Mouse (Mus musculus) limb, embryonic 10.5 days (tissue): ENCODE measurements around the gene B9d2. TPM values are rescaled to one million over a fixed set of nuclear protein-coding genes. Genes with fewer than 3 reads are reported as not detected.

Source experiments
- DNase-seq: peaks from one replicate; pipeline ENCODE4 v3.0.0-alpha.2; 2017; ENCODE audit warnings: low spot score
- H3K27ac ChIP-seq: fragments of 300-500 bp; sonication (generic); 2 replicates; pipeline ENCODE4 v1.5.1; 2016; ENCODE audit warnings: mild to moderate bottlenecking
- H3K27me3 ChIP-seq: fragments of 300-500 bp; sonication (generic); 2 replicates; pipeline ENCODE4 v1.6.1; 2016; ENCODE audit warnings: low read depth, mild to moderate bottlenecking; ENCODE audit not compliant: poor library complexity, severe bottlenecking
- H3K36me3 ChIP-seq: fragments of 300-500 bp; sonication (generic); 2 replicates; pipeline ENCODE4 v1.6.1; 2016; ENCODE audit warnings: mild to moderate bottlenecking, moderate library complexity
- H3K4me1 ChIP-seq: fragments of 300-500 bp; sonication (generic); 2 replicates; pipeline ENCODE4 v1.6.1; 2016
- H3K4me3 ChIP-seq: fragments of 300-500 bp; sonication (generic); 2 replicates; pipeline ENCODE4 v1.5.1; 2016; ENCODE audit warnings: mild to moderate bottlenecking, moderate library complexity
- H3K9me3 ChIP-seq: fragments of 300-500 bp; sonication (generic); replicated peaks from 2 replicates; pipeline ENCODE4 v1.6.1; 2016; ENCODE audit warnings: mild to moderate bottlenecking
- WGBS: fragments of 180-500 bp; shearing (Covaris S2); methylation state at CpG from one replicate; pipeline ENCODE4 v1.1.7; 2016; 5-methylcytosine and 5-hydroxymethylcytosine counted together
- polyA plus RNA-seq: library from polyadenylated mRNA; unstranded; fragments of >200 nt; fragmentation: Nextera tagmentation; extraction: Ambion mirVana; gene quantifications from 2 replicates; pipeline ENCODE4 v1.2.1, GENCODE M21; 2016

The B9d2 gene
- 33.0 and 37.7 TPM in 2 replicates for polyA plus RNA-seq

DNA sequence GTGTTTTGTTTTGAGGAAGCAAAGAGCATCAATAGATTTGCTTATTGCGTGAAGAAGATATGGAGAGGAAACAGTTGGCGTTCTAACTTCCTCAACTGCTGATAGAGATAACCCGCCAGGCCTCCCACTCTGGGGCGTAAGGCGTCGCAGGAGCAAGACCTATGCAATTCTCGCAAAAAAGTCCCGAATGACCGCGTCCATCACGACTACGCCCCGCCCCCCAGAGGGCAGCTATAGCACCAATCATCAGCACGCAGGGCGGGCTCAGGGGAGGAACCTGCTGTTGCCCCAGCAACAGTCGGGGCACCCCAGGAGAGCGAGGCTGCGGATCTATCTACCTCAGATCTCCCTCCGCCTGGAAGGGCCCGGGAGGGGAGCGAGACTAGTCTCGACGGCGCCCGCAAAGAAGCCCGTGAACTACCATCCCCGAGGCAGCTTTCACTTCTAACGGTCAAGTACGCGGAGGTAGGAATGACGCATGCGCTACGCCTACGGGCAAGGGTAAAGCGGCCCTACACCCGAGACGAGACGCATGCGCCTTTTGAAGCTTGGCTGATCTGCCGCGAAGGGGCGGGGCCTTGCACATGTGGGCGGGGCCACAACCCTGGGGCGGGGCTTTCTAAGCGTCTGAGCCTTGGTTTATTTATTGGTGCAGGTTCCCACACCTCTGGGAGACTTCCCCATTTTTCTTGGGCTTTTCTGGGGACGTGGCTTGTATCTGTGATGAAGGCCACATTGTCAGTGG is at the start of gene B9d2:
Gene B9d2 (plus strand): TSS at position 267 of the 745 bp plus-strand sequence.
- Histone ChIP-seq H3K4me3 (peak within 1 kb of the TSS; percentile 64), H3K27me3 (peaks cover 40% of the 10 kb centered on the region), H3K36me3 (peaks cover 7% of the 10 kb centered on the region; the same call in 1 of the 2 replicates), H3K4me1 (peaks cover 19% of the 10 kb centered on the region), H3K9me3 (no peaks in the 10 kb centered on the region), H3K27ac (peak within 1 kb of the TSS; percentile 90)
- under 1% methylated on average over 46 of the region's 46 CpGs for WGBS
- peak; percentile 94 for DNase-seq

DNA sequence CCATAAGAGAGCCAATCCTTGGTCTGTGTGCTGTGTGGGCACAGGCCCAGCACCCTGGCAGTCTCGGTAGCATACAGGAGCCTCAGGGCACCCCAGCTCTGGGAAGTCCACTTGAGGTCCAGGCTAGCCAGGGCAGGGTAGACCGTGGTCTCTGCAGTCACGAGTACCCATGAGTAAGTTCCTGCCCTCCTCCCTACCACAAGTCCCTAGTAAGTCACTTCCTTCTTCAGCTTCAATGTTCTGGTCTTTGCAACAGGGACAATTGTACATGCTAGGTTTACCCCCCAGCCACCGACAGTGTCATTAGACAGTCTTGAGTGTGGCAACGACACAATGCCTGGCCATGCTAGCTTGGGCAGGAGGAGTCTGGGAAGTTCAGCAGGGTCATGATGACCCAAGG is 47.9 kb upstream of the B9d2 start:
- peaks cover 6% of the 10 kb centered on the region for H3K4me1 ChIP-seq
- no peak for DNase-seq
- peaks cover 50% of the 10 kb centered on the region for H3K36me3 ChIP-seq
- H3K27me3 ChIP-seq, result peaks cover 18% of the 10 kb centered on the region
- WGBS, result 92% methylated on average over 5 of the region's 5 CpGs
- no peaks in the 10 kb centered on the region for H3K9me3 ChIP-seq
- no peak overlapping the region for H3K27ac ChIP-seq
- no peak overlapping the region for H3K4me3 ChIP-seq

DNA sequence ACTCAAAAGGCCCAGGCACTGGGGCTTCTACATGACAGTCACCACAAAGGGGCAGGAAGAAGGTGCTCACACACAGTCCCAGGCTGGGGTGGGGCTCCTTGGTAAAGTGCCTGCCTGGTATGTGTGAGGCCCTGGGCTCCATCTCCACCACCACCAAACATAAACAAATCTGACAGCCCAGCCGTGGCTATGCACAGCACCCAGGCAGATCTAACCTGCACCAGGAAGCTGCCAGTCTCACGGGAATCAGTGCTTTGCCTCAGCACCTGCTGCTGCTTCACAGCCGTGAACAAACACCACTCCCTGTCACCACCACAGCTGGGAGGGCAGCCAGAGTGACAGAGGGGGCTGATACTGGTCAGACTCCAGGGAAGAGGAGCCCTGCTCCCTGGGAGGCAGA is 44.2 kb upstream of the B9d2 start:
- H3K4me3 ChIP-seq, result no peak overlapping the region
- H3K9me3 ChIP-seq, result no peaks in the 10 kb centered on the region
- no peak overlapping the region for H3K27ac ChIP-seq
- no peaks in the 10 kb centered on the region for H3K4me1 ChIP-seq
- DNase-seq, result no peak
- WGBS, result 56% methylated on average over 3 of the region's 3 CpGs
- H3K27me3 ChIP-seq, result no peaks in the 10 kb centered on the region
- H3K36me3 ChIP-seq, result peaks cover 56% of the 10 kb centered on the region

DNA sequence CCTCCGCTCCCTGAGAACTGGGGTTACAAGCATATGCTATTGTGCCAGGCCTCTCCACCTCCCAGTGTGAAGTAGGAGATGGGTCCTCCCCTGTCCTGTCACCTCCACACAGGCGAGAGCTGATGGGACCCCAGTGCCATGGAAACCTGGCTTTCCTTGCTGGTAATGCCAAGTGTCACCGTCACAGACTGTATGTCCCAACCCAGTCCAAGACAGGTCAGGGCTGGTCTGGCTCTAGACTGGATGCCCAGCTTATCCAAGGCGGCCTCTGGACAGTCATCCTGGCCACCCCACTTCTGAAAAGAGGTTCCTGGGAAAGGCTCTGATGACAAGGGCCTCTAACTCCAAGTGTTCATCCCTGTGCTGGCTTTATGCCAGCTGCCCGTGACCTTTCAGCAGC is 43.5 kb upstream of the B9d2 start:
- Histone ChIP-seq H3K4me3 (no peak overlapping the region), H3K36me3 (peaks cover 49% of the 10 kb centered on the region), H3K27me3 (no peaks in the 10 kb centered on the region), H3K9me3 (no peaks in the 10 kb centered on the region), H3K4me1 (no peaks in the 10 kb centered on the region), H3K27ac (no peak overlapping the region)
- no peak for DNase-seq
- 92% methylated on average over 5 of the region's 5 CpGs for WGBS

DNA sequence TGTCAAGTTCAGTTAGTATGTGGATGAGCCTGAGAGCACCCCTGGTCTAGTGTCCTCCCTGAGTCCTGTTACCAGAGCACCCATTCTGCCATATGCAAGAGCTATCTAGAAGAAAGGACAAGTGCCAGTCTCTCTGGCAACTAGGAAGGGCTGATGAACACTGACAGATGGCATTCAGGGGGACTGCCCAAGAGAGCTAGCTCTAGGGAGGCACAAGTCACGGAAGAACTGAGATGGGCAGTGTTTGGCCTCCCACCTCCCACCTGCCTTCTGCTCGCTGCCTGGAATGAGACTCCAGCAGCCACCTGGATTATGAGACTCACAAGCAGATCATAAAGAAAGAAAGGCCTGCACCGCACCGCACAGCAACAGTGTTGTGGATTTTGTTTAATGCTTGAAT is 40.8 kb upstream of the B9d2 start:
- H3K27ac ChIP-seq, result no peak overlapping the region
- no peaks in the 10 kb centered on the region for H3K9me3 ChIP-seq
- 90% methylated on average over 4 of the region's 4 CpGs for WGBS
- DNase-seq, result no peak
- peaks cover 37% of the 10 kb centered on the region for H3K36me3 ChIP-seq
- H3K27me3 ChIP-seq, result no peaks in the 10 kb centered on the region
- no peak overlapping the region for H3K4me3 ChIP-seq
- no peaks in the 10 kb centered on the region for H3K4me1 ChIP-seq

DNA sequence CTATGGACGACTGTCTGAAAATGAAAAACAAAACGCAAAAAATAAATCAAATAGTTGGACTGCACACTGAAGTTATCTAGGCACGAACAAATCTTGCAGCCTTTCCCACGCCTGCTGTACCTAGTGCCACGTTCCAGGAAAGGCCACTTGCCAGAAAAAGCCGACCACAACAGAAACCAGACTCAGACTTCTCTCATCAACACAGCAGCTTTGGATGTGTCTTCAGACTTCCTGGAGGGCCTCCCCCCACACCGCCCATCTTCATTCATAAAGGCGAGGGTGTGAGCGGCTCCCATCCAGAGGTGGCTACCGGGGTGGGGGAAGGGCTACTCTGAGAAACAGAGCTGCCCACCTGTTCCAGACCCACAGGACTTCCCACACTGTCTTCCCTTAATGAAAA is 36.4 kb upstream of the B9d2 start:
- Histone ChIP-seq H3K27ac (no peak overlapping the region), H3K9me3 (no peaks in the 10 kb centered on the region), H3K4me1 (no peaks in the 10 kb centered on the region), H3K4me3 (no peak overlapping the region), H3K27me3 (no peaks in the 10 kb centered on the region), H3K36me3 (peaks cover 16% of the 10 kb centered on the region; the same call in 1 of the 2 replicates)
- 85% methylated on average over 10 of the region's 10 CpGs for WGBS
- DNase-seq, result no peak

DNA sequence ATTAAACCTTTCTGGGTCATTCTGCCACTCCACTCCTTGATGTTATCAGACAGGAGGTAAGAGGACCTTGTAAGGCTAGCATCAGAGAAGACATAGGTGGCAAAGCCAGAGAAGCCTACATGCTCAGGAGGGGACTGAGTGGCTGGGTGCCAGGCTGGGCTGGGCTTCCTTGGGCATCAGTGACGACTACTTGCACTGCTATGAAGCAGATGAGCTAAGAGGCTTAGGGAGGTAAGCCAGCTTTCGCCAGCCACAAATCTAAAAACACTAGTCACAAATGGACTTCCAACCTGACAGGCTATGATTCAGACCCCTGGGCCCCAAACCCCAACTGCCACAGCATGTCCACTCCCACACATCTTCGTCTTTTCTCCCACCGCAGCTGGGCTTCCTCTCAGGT is 35.9 kb upstream of the B9d2 start:
- H3K27ac ChIP-seq, result no peak overlapping the region
- no peaks in the 10 kb centered on the region for H3K27me3 ChIP-seq
- H3K4me3 ChIP-seq, result no peak overlapping the region
- no peaks in the 10 kb centered on the region for H3K4me1 ChIP-seq
- peaks cover 14% of the 10 kb centered on the region; the same call in 1 of the 2 replicates for H3K36me3 ChIP-seq
- no peak for DNase-seq
- WGBS, result 88% methylated on average over 4 of the region's 4 CpGs
- no peaks in the 10 kb centered on the region for H3K9me3 ChIP-seq

DNA sequence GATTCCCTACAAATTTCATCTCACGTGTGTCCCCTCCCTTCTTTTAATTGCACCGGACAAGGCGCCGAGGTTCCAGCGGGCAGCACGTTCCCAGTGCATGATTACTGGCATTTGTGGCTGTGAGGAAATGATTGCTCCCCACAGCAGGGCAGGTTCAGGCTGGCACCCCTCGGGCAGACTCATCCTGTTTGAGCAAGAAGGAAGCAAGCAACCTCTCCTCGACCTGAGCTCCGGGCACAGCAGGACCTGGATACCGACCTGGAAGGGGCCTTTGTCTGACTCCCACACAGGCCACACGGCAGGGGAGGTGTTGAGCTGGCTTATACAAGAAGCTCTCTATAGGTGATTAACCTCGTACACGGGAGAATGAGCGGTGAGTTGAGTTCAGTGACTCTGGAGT is 35.5 kb upstream of the B9d2 start:
- no peak for DNase-seq
- Histone ChIP-seq H3K4me1 (no peaks in the 10 kb centered on the region), H3K27ac (no peak overlapping the region), H3K9me3 (no peaks in the 10 kb centered on the region), H3K4me3 (no peak overlapping the region), H3K27me3 (no peaks in the 10 kb centered on the region), H3K36me3 (peaks cover 14% of the 10 kb centered on the region; the same call in 1 of the 2 replicates)
- WGBS, result 71% methylated on average over 14 of the region's 14 CpGs

DNA sequence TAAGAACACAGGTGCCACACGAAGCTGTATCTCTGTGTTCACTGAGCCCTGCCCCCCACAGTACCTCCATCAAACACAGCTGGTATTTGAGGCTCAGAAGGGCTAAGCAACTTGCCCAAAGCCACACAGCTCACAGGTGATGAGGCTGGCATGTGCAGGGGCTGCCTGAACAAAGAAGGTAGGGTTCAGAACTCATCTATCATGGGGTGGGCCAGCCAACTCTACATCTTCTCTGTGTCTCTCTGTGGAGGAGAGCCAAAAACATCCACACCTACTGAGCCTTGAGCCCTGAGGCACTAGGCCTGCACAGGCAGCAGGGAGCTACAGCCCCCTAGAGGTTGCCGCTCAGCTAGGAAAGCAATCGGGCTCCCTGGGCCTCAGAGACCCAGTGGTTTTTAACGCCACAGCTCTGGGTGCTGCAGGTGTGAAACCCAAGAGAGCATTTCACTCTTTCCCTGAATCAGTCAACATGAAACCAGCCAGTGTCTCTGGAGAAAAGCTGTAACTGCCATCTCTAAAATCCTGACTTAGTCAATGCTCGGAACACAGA is 32.9 kb upstream of the B9d2 start:
- DNase-seq, result no peak
- H3K27me3 ChIP-seq, result no peaks in the 10 kb centered on the region
- no peaks in the 10 kb centered on the region for H3K4me1 ChIP-seq
- H3K27ac ChIP-seq, result no peak overlapping the region
- H3K36me3 ChIP-seq, result peaks cover 4% of the 10 kb centered on the region; the same call in 1 of the 2 replicates
- no peaks in the 10 kb centered on the region for H3K9me3 ChIP-seq
- H3K4me3 ChIP-seq, result no peak overlapping the region
- 46% methylated on average over 5 of the region's 5 CpGs for WGBS

DNA sequence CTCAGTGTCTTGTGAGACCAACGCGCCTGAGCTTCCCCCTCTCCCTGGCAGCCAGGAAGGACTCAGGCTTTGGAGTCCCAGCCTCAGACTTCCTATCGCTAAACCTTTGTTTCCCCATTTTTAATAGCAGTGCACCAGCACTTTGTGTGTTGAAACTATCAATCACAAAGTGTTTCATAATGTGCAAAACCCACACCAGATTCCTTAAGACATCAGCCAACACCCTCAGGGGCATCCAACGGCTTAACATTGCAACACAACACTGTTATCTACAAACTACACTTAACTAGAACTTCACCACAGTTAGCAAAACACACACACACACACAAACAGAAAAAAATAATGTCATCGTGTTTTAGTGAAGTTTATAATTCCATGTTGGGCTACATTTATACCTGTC is 30.7 kb upstream of the B9d2 start:
- no peak overlapping the region for H3K27ac ChIP-seq
- WGBS, result 88% methylated on average over 5 of the region's 5 CpGs
- no peaks in the 10 kb centered on the region for H3K4me1 ChIP-seq
- no peaks in the 10 kb centered on the region for H3K27me3 ChIP-seq
- H3K36me3 ChIP-seq, result peaks cover 3% of the 10 kb centered on the region; the same call in 1 of the 2 replicates
- DNase-seq, result no peak
- no peaks in the 10 kb centered on the region for H3K9me3 ChIP-seq
- H3K4me3 ChIP-seq, result no peak overlapping the region

DNA sequence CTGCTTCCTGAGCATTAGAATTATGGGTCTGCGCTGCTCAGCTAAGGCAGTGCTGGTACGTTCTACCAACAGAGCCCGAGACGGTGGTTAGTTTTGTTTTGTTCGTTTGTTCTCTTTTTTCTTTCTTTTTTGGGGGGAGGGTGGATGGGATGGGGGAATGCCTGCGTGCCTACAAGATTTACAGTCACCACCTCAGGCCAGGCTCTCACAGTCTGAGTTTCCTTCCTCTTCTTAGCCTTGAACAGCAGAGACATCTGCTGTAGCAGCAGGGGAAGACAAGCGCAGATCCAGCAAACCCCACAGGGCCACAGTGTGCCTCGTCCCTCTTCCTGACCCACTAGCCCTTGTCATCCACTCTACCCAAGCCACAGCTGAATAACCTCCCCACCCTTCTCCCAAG is 29.3 kb upstream of the B9d2 start:
- Histone ChIP-seq H3K36me3 (no peaks in the 10 kb centered on the region; the same call in 1 of the 2 replicates), H3K4me1 (no peaks in the 10 kb centered on the region), H3K4me3 (no peak overlapping the region), H3K27me3 (no peaks in the 10 kb centered on the region), H3K27ac (no peak overlapping the region), H3K9me3 (no peaks in the 10 kb centered on the region)
- WGBS, result 92% methylated on average over 8 of the region's 8 CpGs
- DNase-seq, result no peak

DNA sequence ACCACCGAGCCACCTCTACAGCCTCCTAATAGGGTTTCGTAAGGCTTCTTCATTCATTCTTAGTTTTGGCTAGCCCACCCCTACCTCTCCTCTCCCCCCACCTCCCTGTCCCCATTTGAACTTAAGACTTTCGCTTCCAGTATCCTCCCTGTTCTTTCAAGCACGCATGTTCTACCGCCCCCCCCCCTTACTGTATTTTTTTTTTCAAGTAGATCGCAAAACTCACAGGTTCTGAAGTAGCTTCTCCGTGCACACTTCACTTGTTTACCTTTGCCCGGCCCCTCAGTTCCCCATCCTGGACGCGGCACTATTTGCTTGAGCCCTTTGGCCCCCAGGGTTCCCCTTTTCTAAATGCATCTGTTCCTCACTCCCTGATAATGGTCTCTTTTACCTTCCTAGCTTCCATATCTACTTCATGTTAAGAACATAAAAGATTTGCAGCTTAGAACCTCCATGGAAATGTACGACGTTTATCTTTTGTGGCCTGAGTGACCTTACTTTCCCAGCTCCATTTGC is 28.3 kb upstream of the B9d2 start:
- Histone ChIP-seq H3K27me3 (no peaks in the 10 kb centered on the region), H3K4me3 (no peak overlapping the region), H3K4me1 (peaks cover 4% of the 10 kb centered on the region; the same call in 1 of the 2 replicates), H3K9me3 (no peaks in the 10 kb centered on the region), H3K36me3 (no peaks in the 10 kb centered on the region; the same call in 1 of the 2 replicates), H3K27ac (no peak overlapping the region)
- no peak for DNase-seq
- WGBS, result 94% methylated on average over 12 of the region's 12 CpGs
